Mouse (Mus musculus): ENCODE measurements at regions not wholly inside any gene's neighbourhood (a gene's known extent, or its start where the extent isn't known, plus 50 kb on each side); places are given as distances from the start of the nearest gene placed in this dataset.

- DNase-seq (ENCODE audit: low spot score in 2 of 2): no peak
Measured at GRCm38 (mm10) chr6:31263821-31264220, 134.7 kb upstream of the Mkln1 start.

- no peak for DNase-seq (ENCODE audit: low spot score in 2 of 2)
Measured at GRCm38 (mm10) chr6:31266441-31267040, 132.0 kb upstream of the Mkln1 start.

GRCm38 (mm10) chr6:31268057-31268456 is 130.5 kb upstream of the Mkln1 start:
- DNase-seq (ENCODE audit: low spot score in 2 of 2): peak; percentile 56 to 63

DNA sequence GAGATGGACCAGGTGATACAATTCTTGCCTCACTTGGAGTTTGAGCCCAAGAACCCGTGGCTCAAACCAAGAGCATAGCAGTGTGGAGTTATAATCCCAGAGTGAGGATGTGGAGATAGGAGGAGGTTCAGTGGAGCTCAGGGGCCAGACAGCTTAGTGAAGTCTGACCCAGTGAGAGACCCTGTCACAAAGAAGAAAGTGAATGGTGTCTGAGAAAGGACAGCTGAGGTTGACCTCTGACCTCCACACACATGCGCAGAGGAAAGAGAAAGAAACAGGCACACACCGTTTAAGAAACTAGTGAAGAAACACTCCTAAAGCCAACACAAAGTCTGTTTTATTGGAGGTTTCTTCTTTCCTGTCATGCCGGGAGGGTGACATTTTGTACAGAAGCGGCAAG is 124.7 kb upstream of the Mkln1 start:
- DNase-seq (ENCODE audit: low spot score in 2 of 2): no peak

DNA sequence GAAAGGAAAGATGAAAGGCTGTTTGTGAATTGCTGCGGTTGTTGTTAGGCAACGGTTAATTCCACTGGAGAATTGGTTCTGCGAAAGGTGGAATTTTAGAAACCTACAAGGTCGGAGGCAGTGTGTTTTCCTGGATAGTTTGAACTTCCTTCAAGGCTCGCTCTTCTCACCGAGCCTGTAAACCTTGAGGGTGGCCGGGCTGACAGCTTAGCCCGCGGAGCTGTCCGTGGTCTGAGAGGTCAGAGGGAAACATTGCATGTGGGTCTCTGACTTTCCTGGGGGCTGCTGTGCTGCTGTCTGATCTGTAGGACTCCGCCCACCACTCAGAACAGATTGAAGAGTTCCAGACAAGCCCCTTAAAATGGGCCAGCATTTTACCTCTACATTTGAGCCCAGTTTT is 124.3 kb upstream of the Mkln1 start:
- DNase-seq (ENCODE audit: low spot score in 2 of 2): no peak

- DNase-seq (ENCODE audit: low spot score in 2 of 2): no peak
Measured at GRCm38 (mm10) chr6:31277792-31278191, 120.7 kb upstream of the Mkln1 start.

- DNase-seq (ENCODE audit: low spot score in 2 of 2): no peak
Measured at GRCm38 (mm10) chr6:31283973-31284372, 114.6 kb upstream of the Mkln1 start.

- no peak for DNase-seq (ENCODE audit: low spot score in 2 of 2)
Measured at GRCm38 (mm10) chr6:31284390-31284789, 114.1 kb upstream of the Mkln1 start.

- DNase-seq (ENCODE audit: low spot score in 2 of 2): no peak
Measured at GRCm38 (mm10) chr6:31285064-31285463, 113.5 kb upstream of the Mkln1 start.

DNA sequence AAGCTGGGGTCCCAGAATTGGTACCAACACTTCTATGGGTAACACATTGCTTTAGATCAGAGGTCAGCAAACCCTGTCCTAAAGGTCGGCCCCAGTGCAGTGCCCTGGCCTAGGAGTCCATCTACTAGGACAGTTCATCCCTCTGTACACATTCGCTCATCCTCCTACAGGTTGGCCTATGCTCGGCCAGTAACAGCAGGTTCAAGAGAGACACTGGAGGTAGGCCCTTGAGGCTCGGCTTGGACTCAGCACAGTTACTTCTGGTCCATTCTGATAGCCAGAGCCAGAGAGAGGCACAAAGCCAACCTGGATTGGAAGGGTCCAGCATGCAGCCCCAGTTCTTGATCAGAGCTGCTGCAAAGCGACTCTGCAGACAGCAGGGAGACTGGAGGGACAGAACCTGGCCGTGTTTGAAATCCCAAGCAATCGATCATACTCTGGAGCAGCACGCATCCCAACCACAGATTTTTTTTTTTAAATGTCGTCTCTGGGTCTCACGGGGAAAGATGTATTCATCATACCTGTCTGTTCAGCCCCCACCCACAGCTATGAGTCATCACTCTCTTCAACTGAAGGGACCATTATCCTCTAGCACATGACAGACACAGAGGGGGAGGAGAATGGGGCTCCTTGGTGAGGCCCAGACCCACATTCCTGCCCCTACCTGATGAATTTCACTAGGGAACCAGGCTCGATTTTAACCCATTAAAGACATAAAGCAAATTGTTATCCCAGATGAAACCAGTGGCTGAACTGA is 112.4 kb upstream of the Mkln1 start:
- DNase-seq (ENCODE audit: low spot score in 2 of 2): no peak

DNA sequence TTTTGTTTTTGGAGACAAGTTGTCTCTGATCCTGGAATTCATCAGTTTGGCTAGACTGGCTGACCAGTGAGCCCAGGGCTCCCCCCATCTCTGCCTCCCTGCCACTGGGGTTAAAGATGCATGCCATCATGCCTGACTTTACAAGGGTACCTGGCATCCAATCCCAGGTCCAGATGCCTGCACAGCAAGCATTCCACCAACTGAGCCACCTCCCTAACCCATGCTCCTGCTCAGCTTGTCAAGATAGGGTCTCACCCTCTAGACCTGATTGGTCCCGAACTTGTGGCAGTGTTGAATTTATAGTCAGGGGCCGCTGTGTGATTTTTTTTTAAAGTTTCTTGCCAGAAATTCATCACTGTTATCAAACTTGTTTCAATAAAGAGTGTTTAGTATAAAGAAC is 111.4 kb upstream of the Mkln1 start:
- DNase-seq (ENCODE audit: low spot score in 2 of 2): no peak

- DNase-seq (ENCODE audit: low spot score in 2 of 2): no peak
Measured at GRCm38 (mm10) chr6:31287686-31288085, 110.8 kb upstream of the Mkln1 start.

DNA sequence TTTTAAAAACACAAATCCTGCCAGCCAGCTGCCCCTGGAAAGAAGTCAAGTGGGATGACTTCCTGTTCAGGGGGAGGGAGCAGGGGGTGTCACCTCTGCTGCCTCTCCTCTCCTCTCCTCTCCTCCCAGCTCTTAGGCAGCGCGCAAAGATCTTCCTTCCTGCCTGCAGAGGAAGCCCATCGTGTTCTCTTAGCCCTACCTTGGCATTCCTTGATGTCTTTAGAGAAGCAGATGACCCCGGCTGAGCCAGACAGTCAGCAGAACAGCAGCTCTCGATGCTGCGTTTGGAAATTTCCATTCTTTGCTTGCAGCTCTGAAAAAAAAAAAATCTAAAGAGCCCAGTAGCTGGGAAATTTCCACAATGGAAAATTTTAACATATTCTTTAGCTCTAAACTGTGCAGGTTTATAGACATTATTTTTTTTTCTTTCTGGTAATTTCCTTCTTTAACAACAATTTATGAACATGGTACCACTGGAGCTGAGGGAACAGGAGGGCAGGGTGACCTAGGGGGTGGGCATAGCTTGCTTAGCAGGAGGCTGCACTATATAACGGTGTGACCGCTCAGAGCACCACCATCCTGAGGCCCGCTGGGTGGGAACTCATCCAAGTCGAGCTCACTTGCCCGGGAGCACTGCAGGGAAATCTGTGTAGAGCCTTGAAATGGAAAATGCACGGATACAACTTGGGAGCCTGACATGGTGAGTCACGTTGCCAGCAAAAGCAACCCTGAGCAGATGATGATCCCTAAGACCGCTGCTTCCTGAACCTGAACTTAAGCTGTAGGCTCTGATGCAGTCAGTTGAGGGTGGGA is 109.9 kb upstream of the Mkln1 start:
- DNase-seq (ENCODE audit: low spot score in 2 of 2): no peak

DNA sequence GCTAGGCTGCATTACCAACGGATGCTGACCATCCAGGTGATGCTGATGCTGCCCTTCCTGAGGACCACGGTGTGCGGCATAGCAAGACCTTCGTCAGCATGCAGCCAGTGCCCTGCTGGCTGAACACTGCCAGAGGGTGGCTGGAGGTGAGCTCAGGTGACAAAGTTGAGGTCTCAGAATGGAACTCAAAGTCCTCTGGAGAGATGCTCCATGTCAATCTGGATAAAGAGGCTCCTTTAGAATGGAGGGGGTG is 109.4 kb upstream of the Mkln1 start:
- DNase-seq (ENCODE audit: low spot score in 2 of 2): no peak

GRCm38 (mm10) chr6:31292081-31292480 is 106.5 kb upstream of the Mkln1 start:
- DNase-seq (ENCODE audit: low spot score in 2 of 2): no peak

GRCm38 (mm10) chr6:31293008-31293407 is 105.5 kb upstream of the Mkln1 start:
- DNase-seq (ENCODE audit: low spot score in 2 of 2): no peak

GRCm38 (mm10) chr6:31299395-31299794 is 99.1 kb upstream of the Mkln1 start:
- DNase-seq (ENCODE audit: low spot score in 2 of 2): no peak

DNA sequence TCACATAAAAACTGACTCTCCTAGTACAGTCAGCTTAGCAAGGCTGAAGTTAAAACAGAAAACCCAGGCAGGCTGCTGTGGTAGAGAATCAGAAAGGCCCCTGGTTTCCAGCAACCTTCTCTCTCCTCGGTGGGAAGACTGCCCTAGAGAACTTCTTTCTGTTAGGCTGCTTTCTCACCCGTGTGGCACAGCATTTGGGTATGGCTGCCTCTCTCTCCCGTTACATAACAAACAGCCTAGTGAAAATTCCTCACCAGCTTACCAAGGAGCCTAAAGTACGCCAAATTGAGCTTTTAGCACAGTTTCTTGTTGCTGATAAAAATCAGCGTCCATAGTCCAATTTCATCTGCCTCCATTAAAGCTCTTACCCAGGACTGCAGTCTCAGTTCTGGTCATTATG is 92.8 kb upstream of the Mkln1 start:
- DNase-seq (ENCODE audit: low spot score in 2 of 2): no peak

- DNase-seq (ENCODE audit: low spot score in 2 of 2): no peak
Measured at GRCm38 (mm10) chr6:31307047-31307633, 91.4 kb upstream of the Mkln1 start.

DNA sequence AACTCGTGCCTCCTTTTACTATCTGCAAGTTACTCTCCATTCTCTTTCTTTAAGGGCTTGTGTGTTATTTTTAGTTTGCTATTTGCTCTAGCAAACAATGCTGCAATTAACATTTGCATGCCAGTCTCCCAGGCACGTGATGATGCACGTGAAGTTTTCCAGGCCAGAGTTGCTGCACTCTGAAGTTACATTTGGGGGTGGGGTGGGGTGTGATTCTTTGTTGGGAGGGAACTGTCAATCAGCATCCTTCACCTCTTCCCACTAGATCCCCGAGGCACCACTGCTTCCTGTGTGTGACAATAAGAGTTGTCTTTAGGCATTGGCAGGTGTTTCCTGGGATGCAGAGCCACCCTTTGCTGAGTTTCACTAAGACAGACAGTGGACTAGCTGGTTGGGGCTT is 90.6 kb upstream of the Mkln1 start:
- DNase-seq (ENCODE audit: low spot score in 2 of 2): no peak

- no peak for DNase-seq (ENCODE audit: low spot score in 2 of 2)
Measured at GRCm38 (mm10) chr6:31310660-31311059, 87.9 kb upstream of the Mkln1 start.

DNA sequence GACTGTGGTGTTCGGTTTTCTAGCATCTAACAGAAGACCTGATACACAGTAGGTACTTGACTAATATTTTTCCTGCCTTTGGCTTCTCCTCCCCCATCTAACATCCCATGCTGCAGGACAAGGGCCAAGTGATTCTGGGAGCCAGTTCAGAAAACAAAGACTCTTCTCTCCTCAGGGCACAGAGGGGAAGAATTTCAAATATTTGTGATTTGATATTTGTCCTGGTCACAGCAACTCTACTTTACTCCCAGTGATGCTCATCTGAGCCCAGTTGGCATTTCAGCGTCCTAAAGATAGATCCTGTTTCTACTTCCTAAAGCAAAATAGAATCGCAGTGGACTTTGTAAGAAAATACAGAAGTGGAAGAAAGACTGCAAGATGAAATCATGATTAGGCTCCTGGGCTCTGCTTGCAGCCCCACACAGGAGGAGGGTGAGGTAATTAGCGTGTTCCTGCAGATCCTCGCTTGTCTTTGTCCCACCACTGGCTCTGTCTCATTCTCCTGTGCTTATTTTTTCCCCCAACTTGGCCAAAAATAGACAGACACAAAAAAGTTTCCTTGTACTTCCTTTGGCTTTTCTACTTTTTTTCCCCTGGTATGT is 84.6 kb upstream of the Mkln1 start:
- no peak for DNase-seq (ENCODE audit: low spot score in 2 of 2)
